Mouse (Mus musculus) right cerebral cortex, adult 2 months (tissue): ENCODE measurements around the gene Slc10a2.
"Not testable (repeated sequence)": the region's sequence is repeated elsewhere in the genome, so short reads cannot be mapped to it uniquely, and the experiment has no call there.

Experiments
- DNase-seq, 2 experiments: peaks; one replicate each; pipeline ENCODE4 v3.0.0; 2021 to 2022; ENCODE audit warnings: low spot score in 2 of 2

Gene Slc10a2

GRCm38 (mm10) chr8:5105186-5105585 is at the start of gene Slc10a2:
Gene Slc10a2, minus strand, starts transcription at chr8:5105351.
- no peak for DNase-seq

- DNase-seq, result no peak
These were observed 24.2 kb upstream of the Slc10a2 start for GRCm38 (mm10) chr8:5129322-5129829.

GRCm38 (mm10) chr8:5106855-5107254 is 1.7 kb upstream of the Slc10a2 start:
- no peak for DNase-seq

GRCm38 (mm10) chr8:5095392-5095791 is 9.8 kb downstream of the Slc10a2 start:
- DNase-seq, result no peak

GRCm38 (mm10) chr8:5093991-5094390 is 11.2 kb downstream of the Slc10a2 start:
- not testable (repeated sequence) for DNase-seq

- DNase-seq, result no peak
These were observed 31.4 kb downstream of the Slc10a2 start for GRCm38 (mm10) chr8:5073654-5074293.

GRCm38 (mm10) chr8:5058888-5059287 is 46.3 kb downstream of the Slc10a2 start:
- DNase-seq, result no peak

- not testable (repeated sequence) for DNase-seq
These were observed 60.7 kb downstream of the Slc10a2 start for GRCm38 (mm10) chr8:5044361-5044900.

- DNase-seq, result no peak
These were observed 66.2 kb downstream of the Slc10a2 start for GRCm38 (mm10) chr8:5038811-5039561.
